8 mouse cellular contexts compared by ENCODE assay signal in the genomic region with DNA sequence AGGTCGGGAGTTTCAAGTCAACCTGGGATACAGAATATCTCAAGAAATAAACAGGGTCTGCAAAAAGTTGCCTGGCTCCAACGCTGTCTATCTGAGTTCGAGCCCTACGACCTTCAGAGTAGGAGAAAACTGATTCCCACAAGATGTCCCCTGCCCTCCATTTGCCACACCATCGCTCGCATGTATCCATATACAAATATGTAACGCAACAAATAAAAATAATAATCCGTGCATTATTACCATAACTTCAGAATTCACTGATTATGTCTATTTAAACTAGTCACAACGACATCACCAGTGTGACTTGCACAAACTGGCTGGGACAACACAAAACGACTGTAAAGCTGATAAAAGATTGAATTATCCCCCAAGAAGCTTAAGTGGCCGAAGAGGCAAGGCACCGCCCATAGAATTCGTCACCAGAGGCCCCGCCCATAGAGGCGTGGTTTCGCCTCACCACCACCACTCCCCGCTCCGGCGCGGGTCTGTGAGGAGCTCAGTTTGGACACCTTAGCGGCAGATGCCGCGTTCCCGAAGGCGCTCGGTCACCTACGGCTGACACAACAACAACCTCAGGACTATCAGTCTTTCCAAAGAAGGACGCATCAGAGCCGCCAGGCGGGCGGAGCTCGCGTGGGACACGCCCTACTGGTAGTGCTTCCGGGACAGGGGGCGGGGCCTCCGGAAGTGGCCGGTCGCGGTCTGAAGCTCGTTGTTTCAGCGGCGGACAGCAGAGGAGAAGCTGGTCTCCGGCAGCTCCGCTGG. TPM values are rescaled to one million over a fixed set of nuclear protein-coding genes. Genes with fewer than 3 reads are reported as not detected.
DNase-seq lines count a peak whose midpoint lies in the region; ATAC-seq and TF ChIP-seq lines count a peak whose summit lies in the region.

A gene (plus strand): TSS at position 671 of the 765 bp plus-strand sequence.

- H3K27ac ChIP-seq in forebrain, embryonic 10.5 days, result peak within 1 kb of the TSS; percentile 93
- peak within 1 kb of the TSS; percentile 98 for H3K27ac ChIP-seq in heart, embryonic 15.5 days
- peak within 1 kb of the TSS; percentile 87 for H3K27ac ChIP-seq in liver, embryonic 14.5 days
- H3K27ac ChIP-seq in neural tube, embryonic 11.5 days (ENCODE audit: low read depth, low read length), result peak within 1 kb of the TSS; percentile 69
- H3K27ac ChIP-seq in stomach, postnatal 0 days (replicated peaks), result peak within 1 kb of the TSS; percentile 94

- DNase-seq in c-Kit-negative CD71-positive TER-119-positive erythroid progenitor cells, embryonic 14.5 days (ENCODE audit: low read depth, low spot score), result peak; percentile 91
- peak; percentile 94 for DNase-seq in forebrain, embryonic 10.5 days (ENCODE audit: extremely low spot score, low spot score)
- peak; percentile 95 to 96 for DNase-seq in kidney, postnatal 25 days
- DNase-seq in liver, embryonic 14.5 days (ENCODE audit: low read depth in 3 of 3, low spot score in 3 of 3), result peak; percentile 76 to 80 (median 80)
- DNase-seq in neural tube, embryonic 11.5 days (ENCODE audit: low spot score), result peak; percentile 93
- peak; percentile 94 for DNase-seq in stomach, postnatal 0 days (ENCODE audit: low spot score)

- peak within 1 kb of the TSS; percentile 83 for H3K9ac ChIP-seq in heart, embryonic 15.5 days
- peak within 1 kb of the TSS; percentile 75 for H3K9ac ChIP-seq in liver, embryonic 14.5 days (replicated peaks)
- peak within 1 kb of the TSS; percentile 75 for H3K9ac ChIP-seq in neural tube, embryonic 11.5 days (ENCODE audit: low read length)
- H3K9ac ChIP-seq in stomach, postnatal 0 days (ENCODE audit: low read length), result peak within 1 kb of the TSS; percentile 84

- no peaks in the 10 kb centered on the region for H3K9me3 ChIP-seq in forebrain, embryonic 10.5 days
- no peaks in the 10 kb centered on the region for H3K9me3 ChIP-seq in heart, embryonic 15.5 days (replicated peaks)
- no peaks in the 10 kb centered on the region for H3K9me3 ChIP-seq in liver, embryonic 14.5 days (ENCODE audit: control insufficient read depth, low read length)
- H3K9me3 ChIP-seq in neural tube, embryonic 11.5 days (ENCODE audit: control insufficient read depth, low read length), result no peaks in the 10 kb centered on the region
- H3K9me3 ChIP-seq in stomach, postnatal 0 days (ENCODE audit: control insufficient read depth, low read length), result no peaks in the 10 kb centered on the region

- no peak for TF ChIP-seq CTCF in liver, embryonic 14.5 days (IDR thresholded peaks at IDR 0.05; ENCODE audit: low read depth)
- peak; percentile 18; the same call in 1 of the 2 replicates for TF ChIP-seq CTCF in stomach, postnatal 0 days (IDR thresholded peaks at IDR 0.05; ENCODE audit: low read depth)

- H3K4me3 ChIP-seq in forebrain, embryonic 10.5 days, result peak within 1 kb of the TSS; percentile 93
- peak within 1 kb of the TSS; percentile 88 for H3K4me3 ChIP-seq in heart, embryonic 15.5 days
- peak within 1 kb of the TSS; percentile 76 to 78 for H3K4me3 ChIP-seq in liver, embryonic 14.5 days (ENCODE audit: insufficient read depth in 1 of 2, low read depth in 2 of 2, low read length in 2 of 2)
- peak within 1 kb of the TSS; percentile 94 for H3K4me3 ChIP-seq in neural tube, embryonic 11.5 days (ENCODE audit: low read depth, low read length)
- H3K4me3 ChIP-seq in stomach, postnatal 0 days (ENCODE audit: low read depth, low read length), result peak within 1 kb of the TSS; percentile 83

- TF ChIP-seq EP300 in liver, embryonic 14.5 days (IDR thresholded peaks at IDR 0.05; ENCODE audit: low read depth), result no peak
- peak; percentile 52 for TF ChIP-seq EP300 in stomach, postnatal 0 days (optimal IDR thresholded peaks at IDR 0.05)

- peaks cover 35% of the 10 kb centered on the region for H3K36me3 ChIP-seq in forebrain, embryonic 10.5 days (replicated peaks)
- H3K36me3 ChIP-seq in heart, embryonic 15.5 days, result peaks cover 10% of the 10 kb centered on the region; the same call in 1 of the 2 replicates
- peaks cover 10% of the 10 kb centered on the region for H3K36me3 ChIP-seq in liver, embryonic 14.5 days (replicated peaks; ENCODE audit: control insufficient read depth, insufficient read depth, low read depth)
- H3K36me3 ChIP-seq in neural tube, embryonic 11.5 days (ENCODE audit: control insufficient read depth, insufficient read depth, low read length), result no peaks in the 10 kb centered on the region
- no peaks in the 10 kb centered on the region for H3K36me3 ChIP-seq in stomach, postnatal 0 days (ENCODE audit: control insufficient read depth, insufficient read depth, low read length)

- peak within 1 kb of the TSS; percentile 75 for H3K4me2 ChIP-seq in heart, embryonic 15.5 days
- peak within 1 kb of the TSS; percentile 77 for H3K4me2 ChIP-seq in liver, embryonic 14.5 days (ENCODE audit: low read depth)
- H3K4me2 ChIP-seq in neural tube, embryonic 11.5 days (ENCODE audit: low read depth), result peak within 1 kb of the TSS; percentile 81
- peak within 1 kb of the TSS; percentile 80 for H3K4me2 ChIP-seq in stomach, postnatal 0 days (replicated peaks; ENCODE audit: low read depth)

- peaks cover 30% of the 10 kb centered on the region for H3K4me1 ChIP-seq in forebrain, embryonic 10.5 days
- H3K4me1 ChIP-seq in heart, embryonic 15.5 days (replicated peaks), result peaks cover 22% of the 10 kb centered on the region
- peaks cover 15 to 29% of the 10 kb centered on the region in 2 experiments for H3K4me1 ChIP-seq in liver, embryonic 14.5 days (replicated peaks; ENCODE audit: control insufficient read depth in 2 of 2, insufficient read depth in 2 of 2, low read length in 1 of 2)
- peaks cover 7% of the 10 kb centered on the region; the same call in 1 of the 2 replicates for H3K4me1 ChIP-seq in neural tube, embryonic 11.5 days (ENCODE audit: control insufficient read depth, insufficient read depth, low read length)
- no peaks in the 10 kb centered on the region; the same call in 1 of the 2 replicates for H3K4me1 ChIP-seq in stomach, postnatal 0 days (replicated peaks; ENCODE audit: control insufficient read depth, insufficient read depth)

- H3K27me3 ChIP-seq in forebrain, embryonic 10.5 days (ENCODE audit: poor library complexity, severe bottlenecking), result no peaks in the 10 kb centered on the region
- no peaks in the 10 kb centered on the region for H3K27me3 ChIP-seq in heart, embryonic 15.5 days
- no peaks in the 10 kb centered on the region for H3K27me3 ChIP-seq in liver, embryonic 14.5 days (ENCODE audit: control insufficient read depth, insufficient read depth, low read length)
- no peaks in the 10 kb centered on the region for H3K27me3 ChIP-seq in neural tube, embryonic 11.5 days (ENCODE audit: control insufficient read depth, insufficient read depth, low read length)
- H3K27me3 ChIP-seq in stomach, postnatal 0 days (ENCODE audit: control insufficient read depth, insufficient read depth, low read length), result no peaks in the 10 kb centered on the region

- 9% methylated on average over 45 of the region's 45 CpGs for WGBS in forebrain, embryonic 10.5 days
- 6% methylated on average over 45 of the region's 45 CpGs for WGBS in heart, embryonic 15.5 days
- 5% methylated on average over 45 of the region's 45 CpGs for WGBS in liver, embryonic 14.5 days (ENCODE audit: insufficient replicate concordance)
- 7% methylated on average over 45 of the region's 45 CpGs for WGBS in neural tube, embryonic 11.5 days
- WGBS in stomach, postnatal 0 days, result 5% methylated on average over 45 of the region's 45 CpGs

- ATAC-seq in CD4-positive, CD25-positive, alpha-beta regulatory T cell, adult 4 months, result peak; percentile 94
- ATAC-seq in heart, embryonic 15.5 days (replicated peaks; ENCODE audit: insufficient number of reproducible peaks, insufficient read depth, low FRiP score, low read depth), result peak; percentile 96
- peak; percentile 92 for ATAC-seq in liver, embryonic 14.5 days (ENCODE audit: insufficient read depth)
- ATAC-seq in neural tube, embryonic 11.5 days (ENCODE audit: insufficient read depth, low FRiP score, low TSS enrichment), result peak; percentile 95
- peak; percentile 95 for ATAC-seq in stomach, postnatal 0 days (ENCODE audit: low FRiP score, low TSS enrichment)

RNA-seq across cellular contexts. Expression of the gene that starts here (rescaled TPM):
- polyA plus RNA-seq in CD4-positive, CD25-positive, alpha-beta regulatory T cell, adult 4 months (2017; shearing (Covaris generic)), result 10 to 100 TPM; 39.0 to 49.5 TPM
- 76.3 and 82.6 TPM in 2 replicates for polyA plus RNA-seq in forebrain, embryonic 10.5 days (2016; fragmentation: Nextera tagmentation; extraction: Ambion mirVana)
- polyA plus RNA-seq in heart, embryonic 15.5 days (2015; fragmentation: Nextera tagmentation; extraction: Ambion mirVana), result 38.9 and 45.1 TPM in 2 replicates
- polyA plus RNA-seq in liver, embryonic 14.5 days (2012; rRNA removed), result 7.0 and 12.7 TPM in 2 replicates
- 20.2 and 22.4 TPM in 2 replicates for polyA plus RNA-seq in liver, embryonic 14.5 days (2014; fragmentation: Nextera tagmentation; extraction: Ambion mirVana)
- polyA plus RNA-seq in neural tube, embryonic 11.5 days (2014; fragmentation: Nextera tagmentation; extraction: Ambion mirVana), result 90.6 and 99.7 TPM in 2 replicates
- polyA plus RNA-seq in stomach, postnatal 0 days (2015; fragmentation: Nextera tagmentation; extraction: Ambion mirVana), result 22.4 and 26.4 TPM in 2 replicates

Comparison
In these comparisons a context has a peak if more than half of its experiments do, and no peak if none do; other contexts are left out.
1. Peak in every context shown above with its lines: DNase-seq, ATAC-seq, H3K4me3 ChIP-seq and H3K27ac ChIP-seq.